Mouse (Mus musculus): ENCODE data around the gene Vmac.

The Vmac gene

DNA sequence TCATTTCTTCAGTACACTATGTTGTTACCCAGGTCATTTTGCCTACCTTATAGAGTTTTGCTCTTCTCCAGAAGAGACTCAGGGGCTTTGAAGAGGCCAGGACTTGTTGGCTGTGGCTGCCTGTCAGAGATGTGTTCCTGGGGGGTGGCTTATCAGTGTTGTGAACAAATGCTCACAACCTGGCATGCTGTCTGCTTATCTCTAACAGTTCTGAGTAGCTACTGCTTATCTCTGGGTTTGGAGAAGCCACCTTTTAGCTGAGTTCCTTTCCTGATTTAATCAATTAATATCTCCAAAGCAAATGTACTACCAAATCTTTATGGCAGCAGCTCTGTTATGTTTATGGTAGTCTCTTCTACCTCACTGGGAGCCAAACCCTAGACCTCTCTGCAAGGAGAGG is 29.8 kb downstream of the Vmac start:
- no peak for DNase-seq (ENCODE audit: low spot score in 2 of 2)

DNA sequence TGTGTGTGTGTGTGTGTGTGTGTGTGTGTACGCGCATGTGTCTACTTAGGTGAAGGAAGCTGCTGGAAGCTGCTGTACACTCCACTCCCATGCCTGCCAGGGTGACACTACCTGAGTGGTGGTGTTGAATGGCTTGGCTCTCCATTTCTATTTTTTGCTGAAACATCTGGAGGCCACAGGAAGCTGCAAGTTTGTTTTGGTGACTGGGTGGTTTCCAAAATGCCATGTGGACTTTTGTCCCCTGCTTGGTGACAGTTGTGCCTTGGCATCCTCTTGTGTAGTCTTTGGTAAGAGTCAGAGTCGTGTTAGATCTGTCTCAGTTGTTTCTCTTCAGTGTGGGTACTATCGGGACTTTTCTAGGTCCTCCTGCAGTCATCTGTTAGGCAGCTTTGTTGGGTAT is 31.0 kb downstream of the Vmac start:
- DNase-seq (ENCODE audit: low spot score in 2 of 2) = no peak

- no peak for DNase-seq (ENCODE audit: low spot score in 2 of 2)
These were observed 33.2 kb downstream of the Vmac start for GRCm38 (mm10) chr17:56684649-56685048.

DNA sequence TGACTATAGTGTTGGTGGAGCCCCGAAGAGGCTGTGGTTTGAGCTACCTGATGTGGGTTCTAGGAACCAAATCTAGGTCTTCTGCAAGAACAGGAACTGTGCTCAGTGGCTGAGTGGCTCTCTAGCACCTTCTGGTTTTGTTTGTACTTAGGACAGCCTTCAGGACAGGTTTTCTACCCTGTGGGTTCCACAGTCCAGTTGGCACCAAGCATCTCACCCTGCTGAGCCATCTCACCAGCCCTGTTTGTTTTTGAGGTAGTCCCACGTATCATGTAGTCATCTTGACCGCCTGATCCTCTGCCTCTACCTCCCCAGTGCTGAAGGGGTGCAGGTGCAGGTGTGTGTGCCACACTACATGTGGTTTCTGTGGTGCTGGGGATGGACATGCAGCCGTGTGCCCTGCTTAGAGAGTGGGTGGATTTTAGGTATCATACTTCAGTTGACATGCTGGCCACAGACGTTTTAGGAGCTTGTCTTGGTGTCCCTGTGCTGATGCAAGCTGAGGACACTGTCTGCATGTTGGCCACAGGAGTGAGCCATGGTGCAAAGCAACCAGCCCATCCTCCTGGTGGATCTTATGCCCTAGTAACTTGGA is 34.2 kb downstream of the Vmac start:
- no peak for DNase-seq (ENCODE audit: low spot score in 2 of 2)

DNA sequence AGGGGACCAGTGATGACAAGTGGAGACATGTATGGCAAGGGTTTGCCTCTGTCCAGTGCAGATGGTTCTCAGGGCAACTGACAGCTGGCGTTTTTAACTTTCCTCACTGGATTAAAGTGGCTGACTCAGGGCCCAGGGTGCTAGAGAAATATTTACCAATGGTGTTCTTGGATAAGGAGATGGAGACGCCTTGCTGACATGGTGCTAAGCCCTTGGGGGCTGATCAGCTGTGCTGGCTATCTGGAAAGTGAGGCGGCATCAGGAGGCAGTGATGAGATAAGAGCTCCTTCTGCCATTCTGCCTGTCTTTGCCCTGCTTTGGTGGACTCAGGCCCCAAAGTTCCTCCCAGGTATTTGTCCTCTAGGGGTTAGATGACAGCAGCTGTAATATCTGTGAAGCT is 34.9 kb downstream of the Vmac start:
- no peak for DNase-seq (ENCODE audit: low spot score in 2 of 2)

DNA sequence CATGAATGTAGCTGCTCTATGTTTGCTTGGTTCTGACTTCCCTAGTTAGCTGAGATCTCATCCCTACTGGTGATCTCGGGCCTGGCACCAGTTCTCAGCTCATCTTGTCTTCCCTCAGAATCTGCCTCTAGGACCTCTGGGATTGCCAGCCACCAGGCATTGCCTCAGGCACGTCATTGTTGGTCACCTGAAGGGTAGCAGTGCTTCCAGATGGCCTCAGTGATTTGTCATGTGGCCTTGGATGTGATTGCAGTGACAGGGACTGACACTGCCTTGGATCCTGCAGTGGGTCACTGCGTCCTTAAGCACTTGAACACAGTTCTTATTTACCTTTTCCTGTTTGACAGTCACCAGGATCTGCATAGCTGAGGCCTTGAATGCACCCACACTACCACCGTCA is 36.0 kb downstream of the Vmac start:
- no peak for DNase-seq (ENCODE audit: low spot score in 2 of 2)

- no peak for DNase-seq (ENCODE audit: low spot score in 2 of 2)
These were observed 44.0 kb downstream of the Vmac start for GRCm38 (mm10) chr17:56673647-56674416.

GRCm38 (mm10) chr17:56672941-56673646 is 44.7 kb downstream of the Vmac start, which contains the start of gene Ranbp3:
Gene Ranbp3 (plus strand): TSS chr17:56673294.
- peak; percentile 99 for DNase-seq (ENCODE audit: low spot score in 2 of 2)

GRCm38 (mm10) chr17:56669766-56670165 is 48.1 kb downstream of the Vmac start:
- DNase-seq (ENCODE audit: low spot score in 2 of 2) = no peak

DNA sequence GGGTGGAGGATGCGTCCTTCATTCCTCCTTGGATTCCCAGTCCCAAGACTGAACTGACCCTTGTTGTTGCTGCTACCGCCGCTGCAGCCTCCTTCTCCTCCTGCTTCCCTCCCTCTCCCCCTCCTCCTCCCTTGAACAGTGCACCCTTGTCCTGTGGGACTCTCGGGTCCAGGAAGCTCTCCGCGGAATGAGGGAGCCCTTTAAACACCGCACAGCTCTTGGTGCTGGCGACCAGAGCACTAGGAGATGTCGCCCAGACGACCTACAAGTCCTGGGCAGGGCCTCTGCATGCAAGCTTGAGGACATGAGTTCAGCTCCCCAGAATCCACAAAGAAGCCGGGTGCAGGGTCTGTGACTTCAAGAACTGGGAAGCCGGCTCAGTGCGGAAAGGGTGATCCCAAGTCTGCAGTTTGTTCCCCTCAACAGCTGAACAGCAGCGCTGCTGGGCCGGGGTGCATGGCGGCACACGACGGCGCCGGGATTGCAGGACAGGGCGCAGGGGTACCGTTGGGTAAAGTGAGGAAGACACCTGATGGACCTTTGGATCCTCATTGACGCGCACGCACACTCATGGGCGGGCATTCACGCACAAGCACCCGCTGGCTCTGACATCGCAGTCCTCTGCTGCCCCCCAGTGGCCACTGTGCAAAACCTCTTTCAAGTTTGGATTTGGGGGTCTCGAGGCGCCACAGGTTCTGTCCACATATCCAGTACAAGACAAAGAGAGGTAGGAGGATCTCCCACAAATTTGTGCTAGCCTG is 49.3 kb downstream of the Vmac start:
- peak; percentile 75 to 81 for DNase-seq (ENCODE audit: low spot score in 2 of 2)

GRCm38 (mm10) chr17:56667591-56667990 is 50.2 kb downstream of the Vmac start:
- DNase-seq (ENCODE audit: low spot score in 2 of 2) = no peak

DNA sequence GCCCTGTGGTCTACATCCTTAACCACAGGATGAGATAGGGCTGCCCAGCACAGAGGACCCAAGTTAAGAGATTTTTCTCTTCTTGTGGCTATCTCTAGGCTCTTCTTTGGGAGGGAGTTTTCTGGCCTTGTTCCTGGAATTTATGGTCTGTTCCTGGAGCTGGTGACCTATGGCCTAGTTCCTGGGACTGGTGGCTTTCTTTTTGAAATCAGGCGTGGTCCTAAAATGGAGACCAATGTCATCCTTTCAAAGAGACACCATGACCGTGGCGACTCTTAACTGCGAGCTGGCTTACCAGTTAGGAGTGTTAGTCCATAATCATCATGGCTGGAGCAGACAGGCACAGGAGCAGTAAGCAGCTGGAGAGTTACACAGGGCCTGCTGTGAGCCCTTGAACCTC is 51.4 kb downstream of the Vmac start:
- DNase-seq (ENCODE audit: low spot score in 2 of 2) = no peak

GRCm38 (mm10) chr17:56664333-56664732 is 53.5 kb downstream of the Vmac start:
- DNase-seq (ENCODE audit: low spot score in 2 of 2) = no peak
